Mouse (Mus musculus): Measurements from ENCODE around the gene Tnfrsf1a.
"Not testable (repeated sequence)": the region's sequence is repeated elsewhere in the genome, so short reads cannot be mapped to it uniquely, and the experiment has no call there.

The Tnfrsf1a gene

GRCm38 (mm10) chr6:125348721-125349574, at the start of gene Tnfrsf1a:
Gene Tnfrsf1a, plus strand, starts transcription at chr6:125349362.
- peak; percentile 48 for DNase-seq

- DNase-seq, result no peak
Observed at GRCm38 (mm10) chr6:125300982-125301381, 48.2 kb upstream of the Tnfrsf1a start.

GRCm38 (mm10) chr6:125302231-125302982, 46.8 kb upstream of the Tnfrsf1a start:
- DNase-seq, result peak; percentile 54

- DNase-seq, result no peak
Observed at GRCm38 (mm10) chr6:125303242-125303641, 45.9 kb upstream of the Tnfrsf1a start.

GRCm38 (mm10) chr6:125304408-125304807, 44.8 kb upstream of the Tnfrsf1a start:
- DNase-seq, result not testable (repeated sequence)

- peak; percentile 27 for DNase-seq
Observed at GRCm38 (mm10) chr6:125305465-125305864, 43.7 kb upstream of the Tnfrsf1a start.

- no peak for DNase-seq
Observed at GRCm38 (mm10) chr6:125307091-125307490, 42.1 kb upstream of the Tnfrsf1a start.

GRCm38 (mm10) chr6:125308921-125309320, 40.2 kb upstream of the Tnfrsf1a start:
- no peak for DNase-seq

GRCm38 (mm10) chr6:125309406-125309805, 39.8 kb upstream of the Tnfrsf1a start:
- DNase-seq, result no peak

- peak; percentile 20 for DNase-seq
Observed at GRCm38 (mm10) chr6:125312171-125312570, 37.0 kb upstream of the Tnfrsf1a start.

- peak; percentile 59 for DNase-seq
Observed at GRCm38 (mm10) chr6:125312581-125313355, 36.4 kb upstream of the Tnfrsf1a start.

- peak; percentile 97 for DNase-seq
Observed at GRCm38 (mm10) chr6:125313546-125314230, 35.5 kb upstream of the Tnfrsf1a start, which contains the start of gene Ltbr. Gene Ltbr, minus strand, starts transcription at chr6:125313885.

- DNase-seq, result no peak
Observed at GRCm38 (mm10) chr6:125314231-125314563, 35.0 kb upstream of the Tnfrsf1a start.

- DNase-seq, result no peak
Observed at GRCm38 (mm10) chr6:125314746-125315145, 34.4 kb upstream of the Tnfrsf1a start.

- no peak for DNase-seq
Observed at GRCm38 (mm10) chr6:125317077-125317476, 32.1 kb upstream of the Tnfrsf1a start.

GRCm38 (mm10) chr6:125318981-125319918, 29.9 kb upstream of the Tnfrsf1a start:
- no peak for DNase-seq

GRCm38 (mm10) chr6:125319919-125320296, 29.3 kb upstream of the Tnfrsf1a start:
- no peak for DNase-seq

GRCm38 (mm10) chr6:125320323-125320722, 28.8 kb upstream of the Tnfrsf1a start, which contains the start of gene Scnn1a:
Gene Scnn1a, plus strand, starts transcription at chr6:125320659.
- DNase-seq, result no peak

- DNase-seq, result peak; percentile 59
Observed at GRCm38 (mm10) chr6:125321114-125321855, 27.9 kb upstream of the Tnfrsf1a start.

GRCm38 (mm10) chr6:125322794-125323193, 26.4 kb upstream of the Tnfrsf1a start:
- no peak for DNase-seq
